Mouse (Mus musculus) forebrain, embryonic 14.5 days (tissue): ENCODE data around the gene Fgf5. TPM values are rescaled to one million over a fixed set of nuclear protein-coding genes. Genes with fewer than 3 reads are reported as not detected.

ENCODE experiments used
- ATAC-seq: fragments of 200-750 bp; cut with Nextera tagmentation; 2 replicates; pipeline ENCODE4 v1.8.0; 2017; ENCODE audit warnings: mild to moderate bottlenecking, moderate library complexity
- DNase-seq: peaks from one replicate; pipeline ENCODE4 v3.0.0-alpha.2; 2015; ENCODE audit warnings: low spot score
- H3K27ac ChIP-seq: fragments of 300-500 bp; sonication (generic); 2 replicates; pipeline ENCODE4 v1.5.1; 2014; ENCODE audit warnings: low read depth, mild to moderate bottlenecking, control low read depth, low read length, moderate library complexity
- H3K27me3 ChIP-seq: fragments of 300-500 bp; sonication (generic); replicated peaks from 2 replicates; pipeline ENCODE4 v1.6.1; 2014; ENCODE audit warnings: low read length, control low read depth, mixed read lengths; ENCODE audit not compliant: control insufficient read depth, insufficient read depth
- H3K36me3 ChIP-seq: fragments of 300-500 bp; sonication (generic); 2 replicates; pipeline ENCODE4 v1.6.1; 2014; ENCODE audit warnings: low read length, control low read depth; ENCODE audit not compliant: control insufficient read depth, insufficient read depth
- H3K4me1 ChIP-seq: fragments of 300-500 bp; sonication (generic); 2 replicates; pipeline ENCODE4 v1.6.1; 2014; ENCODE audit warnings: antibody characterized with exemption, low read length, control low read depth; ENCODE audit not compliant: control insufficient read depth, insufficient read depth
- H3K4me2 ChIP-seq: fragments of 300-500 bp; sonication (generic); 2 replicates; pipeline ENCODE4 v1.6.1; 2014; ENCODE audit warnings: mild to moderate bottlenecking, control low read depth, low read length
- H3K4me3 ChIP-seq: fragments of 300-500 bp; sonication (generic); 2 replicates; pipeline ENCODE4 v1.5.1; 2014; ENCODE audit warnings: low read depth, low read length, control low read depth
- H3K9ac ChIP-seq: fragments of 300-500 bp; sonication (generic); 2 replicates; pipeline ENCODE4 v1.6.1; 2014; ENCODE audit warnings: mild to moderate bottlenecking, low read length, control low read depth, moderate library complexity
- H3K9me3 ChIP-seq: fragments of 300-500 bp; sonication (generic); replicated peaks from 2 replicates; pipeline ENCODE4 v1.6.1; 2016; ENCODE audit warnings: low read length, control low read depth, mixed read lengths; ENCODE audit not compliant: control insufficient read depth
- WGBS: fragments of 180-500 bp; shearing (Covaris S2); extraction: QIAGEN DNeasy Blood & Tissue Kit; methylation state at CpG from one replicate; pipeline ENCODE4 v1.1.7; 2014; 5-methylcytosine and 5-hydroxymethylcytosine counted together
- polyA plus RNA-seq: library from polyadenylated mRNA; unstranded; fragments of >200 nt; fragmentation: Nextera tagmentation; extraction: Ambion mirVana; gene quantifications from 2 replicates; pipeline ENCODE4 v1.2.1, GENCODE M21; 2014

The Fgf5 gene
- 0.29 and 0.78 TPM in 2 replicates for polyA plus RNA-seq

DNA sequence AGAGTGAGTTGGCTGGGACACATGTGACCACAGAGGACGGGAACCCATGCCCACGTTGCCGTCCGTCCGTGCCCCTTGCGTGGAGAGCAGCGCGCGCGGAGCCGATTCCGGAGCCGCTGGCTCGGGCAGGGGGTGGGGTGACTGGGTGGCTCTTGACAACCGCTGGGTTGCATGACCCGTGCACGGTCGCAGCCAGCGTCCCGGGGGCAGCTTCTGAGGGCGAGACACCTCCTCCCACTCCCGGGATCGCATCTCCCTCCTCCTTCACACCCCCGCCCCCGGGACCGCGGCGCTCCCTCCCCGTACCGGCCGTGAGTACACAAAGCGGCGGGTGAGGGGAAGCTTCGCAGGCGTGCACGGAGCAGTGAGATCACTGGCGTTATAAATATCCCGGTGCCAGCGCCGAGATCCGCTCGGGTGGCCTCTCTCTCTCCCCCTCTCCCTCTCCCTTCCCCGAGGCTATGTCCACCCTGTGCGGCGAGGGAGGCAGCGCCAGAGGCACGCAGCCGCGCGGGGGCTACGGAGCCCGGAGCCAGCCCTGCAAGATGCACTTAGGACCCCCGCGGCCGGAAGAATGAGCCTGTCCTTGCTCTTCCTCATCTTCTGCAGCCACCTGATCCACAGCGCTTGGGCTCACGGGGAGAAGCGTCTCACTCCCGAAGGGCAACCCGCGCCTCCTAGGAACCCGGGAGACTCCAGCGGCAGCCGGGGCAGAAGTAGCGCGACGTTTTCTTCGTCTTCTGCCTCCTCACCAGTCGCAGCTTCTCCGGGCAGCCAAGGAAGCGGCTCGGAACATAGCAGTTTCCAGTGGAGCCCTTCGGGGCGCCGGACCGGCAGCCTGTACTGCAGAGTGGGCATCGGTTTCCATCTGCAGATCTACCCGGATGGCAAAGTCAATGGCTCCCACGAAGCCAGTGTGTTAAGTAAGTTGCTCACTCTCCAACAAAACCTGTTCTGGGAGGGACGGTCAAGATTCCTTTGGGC, at the start of gene Fgf5:
Gene Fgf5 (plus strand): TSS at position 347 of the 984 bp plus-strand sequence.
- Histone ChIP-seq H3K36me3 (no peaks in the 10 kb centered on the region), H3K4me1 (no peaks in the 10 kb centered on the region; the same call in 1 of the 2 replicates), H3K27ac (no peak within 1 kb of the TSS), H3K4me3 (peak within 1 kb of the TSS; percentile 62), H3K4me2 (peak within 1 kb of the TSS; percentile 98), H3K9ac (peak within 1 kb of the TSS; percentile 74), H3K9me3 (no peaks in the 10 kb centered on the region), H3K27me3 (peaks cover 37% of the 10 kb centered on the region)
- ATAC-seq (peak; percentile 82), DNase-seq (peak; percentile 53)
- WGBS: under 1% methylated on average over 75 of the region's 80 CpGs

DNA sequence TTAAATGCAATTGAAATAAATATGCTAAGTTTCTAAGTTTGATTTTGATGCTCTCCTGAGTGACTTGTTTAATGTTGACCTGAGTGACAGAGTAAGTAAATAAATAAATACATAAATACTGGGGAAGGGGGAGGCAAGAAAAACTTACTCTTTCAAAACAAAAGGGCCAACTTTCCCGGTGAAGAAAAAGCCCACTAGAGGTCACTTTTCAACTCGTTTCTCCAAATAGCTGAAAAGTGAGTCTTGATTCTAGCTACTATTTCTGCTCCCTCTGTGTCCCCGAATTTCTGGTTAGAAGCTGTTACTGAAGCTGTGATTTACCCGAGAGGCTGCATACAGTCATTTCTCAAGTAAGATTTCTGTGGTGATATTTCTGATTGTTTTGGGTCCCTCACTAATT, 41.5 kb upstream of the Fgf5 start:
- H3K4me2 ChIP-seq: no peak overlapping the region
- H3K36me3 ChIP-seq: no peaks in the 10 kb centered on the region
- H3K27me3 ChIP-seq: no peaks in the 10 kb centered on the region
- no peaks in the 10 kb centered on the region for H3K9me3 ChIP-seq
- no peak overlapping the region for H3K9ac ChIP-seq
- DNase-seq: no peak
- no peak overlapping the region for H3K4me3 ChIP-seq
- H3K27ac ChIP-seq: no peak overlapping the region
- ATAC-seq: no peak
- H3K4me1 ChIP-seq: no peaks in the 10 kb centered on the region
- WGBS: 60% methylated on average over 4 of the region's 4 CpGs

DNA sequence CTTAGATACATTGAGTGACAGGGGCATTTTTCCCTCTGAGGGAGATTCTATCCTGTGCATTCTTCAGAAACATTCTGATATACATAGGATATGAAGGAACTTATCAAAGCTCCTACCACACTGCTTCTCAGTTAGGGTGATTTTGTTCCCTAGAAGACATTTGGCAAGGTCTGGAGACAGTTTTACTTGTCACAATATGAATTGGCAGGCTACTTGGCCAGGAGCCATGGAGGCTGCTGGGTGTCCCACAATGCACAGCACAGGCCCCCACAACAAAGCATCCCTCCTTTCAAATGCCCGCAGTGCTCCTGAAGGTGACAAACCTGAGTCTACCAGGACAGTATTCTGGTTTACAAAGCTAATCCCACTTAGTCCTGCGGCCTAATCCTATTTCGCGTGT, 32.0 kb upstream of the Fgf5 start:
- Histone ChIP-seq H3K27ac (no peak overlapping the region), H3K27me3 (no peaks in the 10 kb centered on the region), H3K4me1 (no peaks in the 10 kb centered on the region), H3K36me3 (no peaks in the 10 kb centered on the region), H3K9ac (no peak overlapping the region), H3K4me3 (no peak overlapping the region), H3K9me3 (no peaks in the 10 kb centered on the region), H3K4me2 (no peak overlapping the region)
- WGBS: 66% methylated on average over 4 of the region's 4 CpGs
- DNase-seq (peak; percentile 46), ATAC-seq (no peak)

DNA sequence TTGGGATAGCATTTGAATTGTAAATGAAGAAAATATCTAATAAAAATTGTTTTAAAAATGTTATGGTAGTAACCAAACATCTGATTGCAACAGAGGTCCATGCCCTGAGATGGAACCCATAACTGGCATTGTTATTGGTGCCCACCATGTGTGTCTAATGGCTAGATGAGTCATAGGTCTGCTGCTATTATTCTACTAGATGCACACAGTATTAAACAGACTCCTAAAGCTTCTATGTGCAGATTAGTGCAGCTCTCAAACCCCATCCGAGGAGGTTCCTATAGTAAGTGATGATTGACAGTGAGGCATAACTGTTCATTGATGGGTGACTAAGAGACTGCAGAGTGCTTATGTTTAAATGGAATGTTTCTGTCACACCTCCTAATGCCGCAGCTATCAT, 27.3 kb upstream of the Fgf5 start:
- ATAC-seq (no peak), DNase-seq (no peak)
- Histone ChIP-seq H3K9ac (no peak overlapping the region), H3K4me2 (no peak overlapping the region), H3K27ac (no peak overlapping the region), H3K36me3 (no peaks in the 10 kb centered on the region), H3K4me1 (no peaks in the 10 kb centered on the region), H3K9me3 (no peaks in the 10 kb centered on the region), H3K4me3 (no peak overlapping the region), H3K27me3 (no peaks in the 10 kb centered on the region)
- WGBS: 67% methylated on average over 2 of the region's 2 CpGs

DNA sequence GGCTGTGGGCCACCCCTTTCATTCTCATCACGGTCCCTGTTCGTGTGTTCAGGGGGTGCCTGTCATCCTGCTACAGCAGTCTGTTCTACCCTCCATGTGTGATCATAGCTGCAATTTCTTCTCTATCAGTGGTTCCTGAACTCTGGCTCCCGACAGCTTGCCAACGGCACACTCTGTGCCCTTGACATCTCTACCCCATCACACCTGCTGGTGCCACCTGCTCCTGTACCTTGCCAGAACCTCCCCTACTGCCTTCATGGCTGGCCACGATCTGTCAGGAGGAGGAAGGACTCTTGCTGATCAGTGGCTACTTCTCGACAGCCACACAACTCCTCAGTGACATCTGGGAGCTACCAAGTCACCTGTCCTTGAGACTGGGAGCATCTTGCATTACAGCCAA, 24.5 kb upstream of the Fgf5 start:
- Histone ChIP-seq H3K27me3 (no peaks in the 10 kb centered on the region), H3K9me3 (no peaks in the 10 kb centered on the region), H3K4me2 (no peak overlapping the region), H3K4me1 (no peaks in the 10 kb centered on the region), H3K36me3 (no peaks in the 10 kb centered on the region), H3K27ac (no peak overlapping the region), H3K4me3 (no peak overlapping the region), H3K9ac (no peak overlapping the region)
- 75% methylated on average over 6 of the region's 6 CpGs for WGBS
- DNase-seq: no peak
- no peak for ATAC-seq

DNA sequence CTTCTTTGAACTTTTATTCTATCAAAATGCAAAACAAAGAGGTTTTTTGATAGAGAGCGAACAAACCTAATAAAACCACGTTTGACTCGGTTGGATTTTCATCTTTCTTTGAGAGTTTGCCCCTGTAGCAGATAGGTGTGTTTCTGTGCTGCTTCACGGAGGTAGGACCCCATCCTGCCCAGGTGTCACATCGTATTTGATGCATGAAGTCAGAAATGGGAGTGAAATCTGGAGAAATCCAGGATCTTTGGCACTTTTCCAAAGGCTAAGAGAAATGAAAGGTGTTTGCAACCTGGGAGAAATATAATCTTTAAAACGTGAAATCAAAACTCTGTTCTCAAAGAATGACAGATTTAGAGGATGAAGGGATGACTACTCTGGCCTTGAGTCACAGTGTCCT, 15.5 kb upstream of the Fgf5 start:
- no peaks in the 10 kb centered on the region for H3K4me1 ChIP-seq
- no peak overlapping the region for H3K27ac ChIP-seq
- H3K9ac ChIP-seq: no peak overlapping the region
- 85% methylated on average over 6 of the region's 6 CpGs for WGBS
- H3K36me3 ChIP-seq: no peaks in the 10 kb centered on the region
- no peaks in the 10 kb centered on the region for H3K9me3 ChIP-seq
- H3K4me2 ChIP-seq: no peak overlapping the region
- H3K27me3 ChIP-seq: no peaks in the 10 kb centered on the region
- H3K4me3 ChIP-seq: no peak overlapping the region
- DNase-seq (no peak), ATAC-seq (no peak)

DNA sequence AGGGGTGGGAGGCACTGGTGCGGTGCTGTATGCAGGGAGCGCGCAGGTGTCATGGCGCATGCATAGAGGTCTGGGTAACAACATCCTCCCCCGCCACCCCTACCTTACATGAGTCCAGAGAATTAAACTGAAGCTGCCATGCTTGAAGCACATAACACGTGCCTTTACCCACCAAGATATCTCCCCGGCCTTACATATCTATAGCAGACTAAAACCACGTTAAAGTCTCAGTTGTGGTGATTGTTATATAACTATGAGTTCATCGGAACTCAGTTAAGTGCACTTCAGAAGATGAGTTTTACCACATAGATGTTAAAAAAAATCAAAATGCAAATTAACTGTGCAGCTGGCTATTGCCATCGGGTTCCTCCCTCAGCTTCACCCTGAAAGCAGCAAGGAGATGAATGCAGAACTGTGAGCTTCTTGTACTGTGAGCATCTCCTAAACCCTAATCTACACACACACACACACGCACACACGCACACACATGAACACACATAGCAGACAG, 12.6 kb upstream of the Fgf5 start:
- WGBS: 95% methylated on average over 12 of the region's 12 CpGs
- DNase-seq: no peak
- no peaks in the 10 kb centered on the region for H3K9me3 ChIP-seq

DNA sequence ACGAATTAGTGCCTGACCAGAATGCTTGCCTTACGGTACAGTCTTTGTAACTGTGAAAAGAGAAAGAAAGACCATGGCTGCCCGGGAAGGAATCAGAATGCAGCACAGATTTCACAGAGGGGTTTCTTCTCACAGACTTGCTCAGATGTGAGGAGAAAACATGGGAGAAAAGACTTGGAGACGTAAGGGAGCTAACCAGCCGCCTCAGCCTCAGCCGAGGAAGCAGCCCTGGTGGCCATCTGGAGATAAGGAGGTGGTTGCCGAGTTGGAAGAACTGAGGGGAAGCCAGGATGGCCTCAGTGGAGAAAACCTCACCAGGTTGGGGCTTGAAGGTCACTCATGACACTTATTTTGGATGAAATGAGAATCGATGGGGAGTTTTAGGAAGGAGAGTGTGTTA, 8.7 kb upstream of the Fgf5 start:
- Histone ChIP-seq H3K27me3 (no peaks in the 10 kb centered on the region), H3K36me3 (no peaks in the 10 kb centered on the region), H3K4me1 (no peaks in the 10 kb centered on the region), H3K4me2 (no peak overlapping the region), H3K9me3 (no peaks in the 10 kb centered on the region), H3K4me3 (no peak overlapping the region), H3K9ac (no peak overlapping the region), H3K27ac (no peak overlapping the region)
- 79% methylated on average over 8 of the region's 8 CpGs for WGBS
- ATAC-seq: no peak
- DNase-seq: no peak

More for the DNA sequence above, 12.6 kb upstream of the Fgf5 start:
- H3K4me1 ChIP-seq: no peaks in the 10 kb centered on the region
- H3K9ac ChIP-seq: no peak overlapping the region
- H3K4me3 ChIP-seq: no peak overlapping the region
- ATAC-seq: no peak
- no peaks in the 10 kb centered on the region for H3K36me3 ChIP-seq
- H3K27ac ChIP-seq: no peak overlapping the region
- H3K27me3 ChIP-seq: no peaks in the 10 kb centered on the region
- no peak overlapping the region for H3K4me2 ChIP-seq

DNA sequence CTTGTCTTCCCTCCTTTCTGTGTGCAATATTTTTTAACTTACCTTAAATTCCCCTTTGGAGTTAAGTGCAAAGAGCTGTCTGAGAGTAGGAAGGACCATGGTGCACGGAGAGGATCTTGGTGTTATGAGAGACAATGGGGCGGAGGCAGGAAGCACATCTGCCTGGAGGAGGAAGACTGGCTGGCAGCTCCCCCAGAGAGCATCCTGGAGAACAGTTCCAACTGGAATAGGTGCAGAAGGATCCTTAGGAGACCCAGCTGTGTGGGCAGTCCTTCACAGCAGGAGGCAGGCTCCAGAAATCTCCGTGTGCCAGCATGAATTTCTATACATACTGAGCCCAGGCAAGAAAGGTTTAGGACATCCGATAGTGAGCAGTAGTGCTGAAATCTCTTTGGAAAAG, 8.0 kb upstream of the Fgf5 start:
- ATAC-seq: no peak
- Histone ChIP-seq H3K4me2 (no peak overlapping the region), H3K27ac (no peak overlapping the region), H3K9me3 (no peaks in the 10 kb centered on the region), H3K9ac (no peak overlapping the region), H3K4me1 (no peaks in the 10 kb centered on the region), H3K4me3 (no peak overlapping the region), H3K27me3 (no peaks in the 10 kb centered on the region), H3K36me3 (no peaks in the 10 kb centered on the region)
- 48% methylated on average over 4 of the region's 4 CpGs for WGBS
- DNase-seq: no peak
